Mouse (Mus musculus) ES-E14 (cell line): Measurements from ENCODE around the gene Tprgl. TPM values are rescaled to one million over a fixed set of nuclear protein-coding genes. Genes with fewer than 3 reads are reported as not detected.

Experiments
- DNase-seq: peaks from one replicate; pipeline ENCODE4 v3.0.0-alpha.2; 2013; ENCODE audit warnings: low read depth, low spot score
- H3K27ac ChIP-seq: 2 replicates; pipeline ENCODE4 v1.5.1; 2012; ENCODE audit warnings: low read depth, mild to moderate bottlenecking, low read length, moderate library complexity, mixed read lengths; ENCODE audit not compliant: poor library complexity, insufficient read depth, severe bottlenecking
- H3K36me3 ChIP-seq: 2 replicates; pipeline ENCODE4 v1.6.1; 2012; ENCODE audit warnings: mild to moderate bottlenecking, low read length, moderate library complexity, mixed read lengths; ENCODE audit not compliant: control insufficient read depth, poor library complexity, insufficient read depth, severe bottlenecking
- H3K4me1 ChIP-seq, 2 experiments: fragments of 150-350 bp in 1 of 2; sonication (generic) in 1 of 2; 2 replicates each; pipeline ENCODE4 v1.6.1; 2012; ENCODE audit warnings: low read length in 2 of 2, mild to moderate bottlenecking in 1 of 2, mixed read lengths in 1 of 2; ENCODE audit not compliant: control insufficient read depth in 2 of 2, insufficient read depth in 2 of 2, poor library complexity in 1 of 2
- H3K4me3 ChIP-seq, 2 experiments: fragments of 150-350 bp in 1 of 2; sonication (generic) in 1 of 2; 2 replicates each; pipeline ENCODE4 v1.5.1; 2012; ENCODE audit warnings: low read length in 2 of 2, low read depth in 1 of 2, mild to moderate bottlenecking in 1 of 2, mixed read lengths in 1 of 2; ENCODE audit not compliant: insufficient read depth in 1 of 2, poor library complexity in 1 of 2, severe bottlenecking in 1 of 2
- H3K9ac ChIP-seq: 2 replicates; pipeline ENCODE4 v1.6.1; 2012; ENCODE audit warnings: low read depth, mild to moderate bottlenecking, low read length, mixed read lengths; ENCODE audit not compliant: poor library complexity, insufficient read depth, severe bottlenecking
- H3K9me3 ChIP-seq: fragments of 150-350 bp; sonication (generic); 2 replicates; pipeline ENCODE4 v1.6.1; 2012; ENCODE audit warnings: low read depth, mild to moderate bottlenecking, low read length; ENCODE audit not compliant: control insufficient read depth, insufficient read depth
- CHD2 ChIP-seq: IDR thresholded peaks from 2 replicates; pipeline ENCODE4 v1.6.1; 2014; ENCODE audit warnings: mild to moderate bottlenecking, low read depth, low read length, inconsistent platforms
- HCFC1 ChIP-seq: IDR thresholded peaks from 2 replicates; pipeline ENCODE4 v1.6.1; 2012; ENCODE audit warnings: low read length, inconsistent platforms, borderline replicate concordance; ENCODE audit not compliant: insufficient read depth
- MAFK ChIP-seq: IDR thresholded peaks from 2 replicates; pipeline ENCODE4 v1.6.1; 2014; ENCODE audit warnings: mild to moderate bottlenecking, low read depth, low read length, inconsistent platforms; ENCODE audit not compliant: insufficient read depth
- ZC3H11A ChIP-seq: IDR thresholded peaks from 2 replicates; pipeline ENCODE4 v1.6.1; 2012; ENCODE audit warnings: low read depth, mild to moderate bottlenecking, inconsistent platforms, low read length, borderline replicate concordance
- ZNF384 ChIP-seq: IDR thresholded peaks from 2 replicates; pipeline ENCODE4 v1.6.1; 2012; ENCODE audit warnings: low read depth, low read length, inconsistent platforms
- in situ Hi-C, 2 experiments: fragments of 600-800 bp; cut with MboI; formaldehyde crosslinking; loops; one replicate each; pipeline ENCODE4 v1.15.1; 2025; ENCODE audit warnings: low sequenced_read_pairs in 2 of 2, inconsistent platforms in 1 of 2; ENCODE audit not compliant: unreplicated experiment in 2 of 2
- total RNA-seq: library from RNA; depleted of rRNA; stranded (reverse); fragments of 300-350 nt; gene quantifications from 2 replicates; pipeline ENCODE4 v1.2.3, GENCODE M21; 2012

Gene Tprgl
- total RNA-seq, 1 experiment: 68.1 TPM

DNA sequence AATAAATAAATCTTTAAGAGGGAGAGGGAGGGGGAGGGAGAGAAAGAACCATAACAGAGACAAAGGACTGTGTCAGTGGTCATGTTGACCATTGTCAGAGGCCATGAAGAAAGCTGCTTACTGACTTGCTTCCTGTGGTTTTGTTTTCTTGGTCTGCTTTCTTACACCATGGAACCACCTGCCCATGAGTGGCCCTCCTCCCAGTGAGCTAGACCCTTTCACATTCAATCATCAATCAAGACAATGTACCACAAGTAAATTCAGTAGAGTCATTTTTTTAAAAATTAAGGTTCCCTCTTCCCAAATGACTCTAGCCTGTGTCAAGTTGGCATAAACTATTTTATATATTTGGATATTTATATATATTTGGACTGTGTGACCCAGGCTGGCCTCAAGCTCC, 30.5 kb downstream of the Tprgl start:
- Histone ChIP-seq H3K36me3 (no peaks in the 10 kb centered on the region), H3K27ac (no peak overlapping the region), H3K9ac (no peak overlapping the region), H3K4me1 (no peaks in the 10 kb centered on the region), H3K9me3 (no peaks in the 10 kb centered on the region), H3K4me3 (no peak overlapping the region)
- TF ChIP-seq MAFK: no peak
- TF ChIP-seq ZNF384: no peak
- no peak for TF ChIP-seq HCFC1
- no peak for TF ChIP-seq CHD2
- TF ChIP-seq ZC3H11A: no peak
- in situ Hi-C loops: no loop called here
- DNase-seq: no peak

DNA sequence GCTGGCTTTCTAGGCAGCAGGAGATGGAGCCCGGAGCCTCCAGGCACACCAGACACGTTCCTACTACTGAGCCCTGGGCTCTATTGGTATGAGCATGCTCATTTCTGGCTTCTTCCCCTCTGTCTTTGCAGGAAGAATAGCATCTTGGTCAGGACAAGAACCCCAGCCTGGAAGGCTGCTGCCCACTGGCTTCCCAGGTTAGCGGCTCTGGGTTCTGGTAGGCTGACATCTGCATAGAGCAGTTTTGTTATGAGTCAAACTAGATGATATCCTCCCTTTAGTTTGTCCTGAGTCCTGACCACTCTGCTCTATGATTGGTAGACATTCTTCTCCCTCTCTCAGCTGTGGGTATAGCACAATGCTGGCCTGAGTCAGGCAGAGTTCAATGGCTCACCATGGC, 33.2 kb downstream of the Tprgl start:
- no peak for DNase-seq
- Histone ChIP-seq H3K9me3 (no peaks in the 10 kb centered on the region), H3K9ac (no peak overlapping the region), H3K4me3 (no peak overlapping the region), H3K4me1 (no peaks in the 10 kb centered on the region), H3K27ac (no peak overlapping the region), H3K36me3 (no peaks in the 10 kb centered on the region)
- TF ChIP-seq ZC3H11A (no peak), ZNF384 (no peak), HCFC1 (no peak), CHD2 (no peak), MAFK (no peak)
- in situ Hi-C loops: no loop called here

DNA sequence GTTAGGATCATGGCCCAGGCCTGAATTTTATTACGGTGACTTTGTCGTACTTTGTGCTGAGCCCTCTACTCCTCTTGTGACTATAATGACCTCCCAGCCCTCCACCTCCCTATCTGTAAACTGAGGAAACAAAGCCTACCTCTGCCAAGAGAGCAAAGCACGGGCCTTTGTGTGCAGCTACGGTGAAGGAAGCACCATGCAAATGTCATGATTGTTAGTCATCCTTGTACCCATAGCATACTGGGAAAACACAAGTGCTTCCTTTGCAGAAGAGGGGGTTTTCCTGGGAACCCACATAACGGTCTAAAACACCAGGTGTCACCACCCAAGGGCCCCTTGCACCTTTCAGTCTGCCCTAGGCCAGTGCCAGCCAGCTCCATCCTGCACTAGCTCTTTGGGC, 35.3 kb downstream of the Tprgl start:
- Histone ChIP-seq H3K36me3 (no peaks in the 10 kb centered on the region), H3K4me1 (no peaks in the 10 kb centered on the region), H3K9ac (no peak overlapping the region), H3K9me3 (no peaks in the 10 kb centered on the region), H3K27ac (no peak overlapping the region), H3K4me3 (no peak overlapping the region)
- no peak for DNase-seq
- in situ Hi-C loops: no loop called here
- TF ChIP-seq HCFC1 (no peak), ZNF384 (no peak), CHD2 (no peak), ZC3H11A (no peak), MAFK (no peak)

DNA sequence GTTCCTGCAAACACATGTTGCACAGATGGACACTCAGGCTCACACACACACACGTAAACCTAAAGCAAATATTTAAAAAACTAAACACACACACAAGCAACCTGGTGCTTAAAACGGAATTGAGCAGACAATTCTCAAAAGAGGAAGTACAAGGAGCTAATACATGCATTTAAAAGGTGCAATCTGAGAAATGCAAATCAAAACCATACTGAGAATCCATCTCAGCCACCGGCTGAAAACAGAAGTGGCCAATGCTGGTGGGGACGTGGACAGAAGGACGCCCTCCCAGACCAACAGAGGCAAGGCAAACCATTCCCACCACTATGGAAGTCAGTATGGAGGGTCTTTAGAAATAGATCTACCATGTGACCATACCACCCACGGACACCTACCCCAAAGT, 36.9 kb downstream of the Tprgl start:
- Histone ChIP-seq H3K27ac (no peak overlapping the region), H3K4me3 (no peak overlapping the region), H3K4me1 (no peaks in the 10 kb centered on the region), H3K9ac (no peak overlapping the region), H3K36me3 (no peaks in the 10 kb centered on the region), H3K9me3 (no peaks in the 10 kb centered on the region)
- in situ Hi-C loops: no loop called here
- no peak for TF ChIP-seq MAFK
- TF ChIP-seq ZC3H11A: no peak
- TF ChIP-seq CHD2: no peak
- TF ChIP-seq HCFC1: no peak
- TF ChIP-seq ZNF384: no peak
- DNase-seq: no peak

GRCm38 (mm10) chr4:154122374-154122773, 38.1 kb downstream of the Tprgl start:
- Histone ChIP-seq H3K36me3 (no peaks in the 10 kb centered on the region), H3K27ac (no peak overlapping the region), H3K4me1 (no peaks in the 10 kb centered on the region), H3K9ac (no peak overlapping the region), H3K9me3 (no peaks in the 10 kb centered on the region), H3K4me3 (no peak overlapping the region)
- DNase-seq: no peak
- in situ Hi-C loops: no loop called here
- TF ChIP-seq HCFC1: no peak
- no peak for TF ChIP-seq CHD2
- TF ChIP-seq MAFK: no peak
- TF ChIP-seq ZNF384: no peak
- no peak for TF ChIP-seq ZC3H11A
